Mouse (Mus musculus): ENCODE measurements around the gene H2-Eb1. TPM values are rescaled to one million over a fixed set of nuclear protein-coding genes. Genes with fewer than 3 reads are reported as not detected.

The H2-Eb1 gene
- total RNA-seq, 2 experiments from 2014 or later = 8.4 to 80.5 TPM

DNA sequence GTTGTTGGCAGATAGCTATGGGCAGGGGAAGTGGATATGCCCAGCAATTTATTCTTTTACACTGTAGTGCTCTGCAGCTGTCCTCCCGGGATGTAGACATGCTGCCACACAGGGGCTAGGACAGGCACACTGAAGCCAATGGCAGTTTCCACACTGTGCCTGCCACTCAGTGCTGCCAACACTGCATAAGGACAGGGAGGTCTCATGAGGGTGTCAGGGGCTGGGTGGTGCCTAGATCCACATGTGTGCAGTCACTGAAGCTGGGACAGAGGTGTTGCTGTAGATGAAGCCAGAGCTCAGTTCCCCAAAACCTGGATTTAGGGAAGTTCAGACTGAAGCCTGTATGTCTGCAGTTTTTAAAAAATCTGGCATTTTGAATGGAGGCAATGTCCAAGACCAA, 6.5 kb downstream of the H2-Eb1 start:
- ATAC-seq (replicated peaks; ENCODE audit: low FRiP score, poor library complexity, severe bottlenecking) = no peak

DNA sequence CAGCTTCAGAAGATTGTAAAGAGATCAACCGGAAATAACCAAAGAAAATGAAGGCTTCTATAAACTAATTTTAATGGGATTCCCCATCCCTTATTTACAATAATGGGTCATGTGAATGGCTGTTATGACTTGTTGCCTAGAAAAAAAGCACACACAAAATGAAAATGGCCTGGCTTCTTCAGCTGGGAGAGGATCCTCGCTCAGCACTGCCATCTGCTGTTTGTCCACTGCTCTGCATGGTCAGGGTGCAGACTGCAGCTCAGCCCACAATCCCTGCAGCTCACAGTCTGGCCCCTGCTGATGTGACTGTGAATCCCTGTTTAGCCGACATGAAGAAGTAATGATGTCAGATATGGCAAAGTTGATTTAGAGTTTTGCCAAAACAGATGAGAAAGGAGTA, 7.7 kb downstream of the H2-Eb1 start:
- peak; percentile 73 for ATAC-seq (replicated peaks; ENCODE audit: low FRiP score, poor library complexity, severe bottlenecking)

DNA sequence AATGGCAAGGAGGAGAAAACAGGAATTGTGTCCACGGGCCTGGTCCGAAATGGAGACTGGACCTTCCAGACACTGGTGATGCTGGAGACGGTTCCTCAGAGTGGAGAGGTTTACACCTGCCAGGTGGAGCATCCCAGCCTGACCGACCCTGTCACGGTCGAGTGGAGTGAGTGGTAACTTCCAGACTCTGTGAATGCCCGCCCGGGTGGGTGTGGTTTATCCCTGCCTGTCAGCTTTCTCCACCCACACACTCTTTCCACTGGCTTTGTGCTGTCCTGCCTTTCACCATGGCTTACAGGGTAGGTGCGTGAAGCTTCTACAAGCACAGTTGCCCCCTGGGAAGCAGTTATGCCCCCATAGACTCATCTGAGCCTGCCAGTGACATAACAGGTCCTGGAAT, 8.6 kb downstream of the H2-Eb1 start:
- ATAC-seq (replicated peaks; ENCODE audit: low FRiP score, poor library complexity, severe bottlenecking) = no peak

- ATAC-seq (replicated peaks; ENCODE audit: low FRiP score, poor library complexity, severe bottlenecking) = no peak
These were observed 9.8 kb downstream of the H2-Eb1 start for GRCm38 (mm10) chr17:34315512-34315911.

- no peak for ATAC-seq (replicated peaks; ENCODE audit: low FRiP score, poor library complexity, severe bottlenecking)
These were observed 11.0 kb downstream of the H2-Eb1 start for GRCm38 (mm10) chr17:34316697-34317096.

DNA sequence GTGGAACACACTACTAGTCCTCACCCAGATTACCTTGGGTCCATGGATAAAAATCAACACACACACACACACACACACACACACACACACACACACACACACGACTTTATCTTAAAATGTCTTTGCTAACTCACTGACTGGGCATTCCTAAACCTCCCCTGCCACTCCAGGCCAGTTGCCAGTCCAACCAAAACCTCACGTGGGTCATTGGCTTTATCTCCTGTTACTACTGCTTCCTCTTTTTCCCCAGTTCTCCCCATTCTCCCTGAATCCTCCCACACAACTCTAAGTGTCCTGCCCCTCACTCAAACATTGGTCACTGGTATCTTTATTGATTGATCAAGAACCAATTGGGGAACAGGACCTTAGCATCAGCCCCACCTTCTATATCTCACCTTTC, 11.6 kb downstream of the H2-Eb1 start:
- no peak for ATAC-seq (replicated peaks; ENCODE audit: low FRiP score, poor library complexity, severe bottlenecking)

DNA sequence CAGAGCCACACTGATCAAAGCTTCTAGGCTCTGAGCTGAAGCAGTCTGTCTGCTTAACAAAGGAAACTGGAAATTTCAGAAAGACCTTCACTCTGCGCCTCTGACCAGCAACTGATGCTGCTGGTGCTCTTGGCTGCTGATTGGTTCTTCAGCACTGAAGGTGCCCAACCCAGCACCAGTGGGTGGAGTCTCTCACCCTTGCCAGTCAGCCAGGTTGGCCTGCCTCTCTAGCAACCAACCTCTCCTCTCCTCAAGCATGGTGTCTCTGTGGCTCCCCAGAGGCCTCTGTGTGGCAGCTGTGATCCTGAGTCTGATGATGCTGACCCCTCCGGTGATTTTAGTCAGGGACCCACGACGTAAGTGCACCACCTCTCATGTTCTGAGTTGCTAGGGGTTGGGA, 19.8 kb downstream of the H2-Eb1 start, which contains the start of gene H2-Eb2:
H2-Eb2 (plus strand) TSS at position 230 of the 400 bp plus-strand sequence.
- ATAC-seq (replicated peaks; ENCODE audit: low FRiP score, poor library complexity, severe bottlenecking) = no peak

- ATAC-seq (replicated peaks; ENCODE audit: low FRiP score, poor library complexity, severe bottlenecking) = no peak
These were observed 20.7 kb downstream of the H2-Eb1 start for GRCm38 (mm10) chr17:34326373-34326772.

- no peak for ATAC-seq (replicated peaks; ENCODE audit: low FRiP score, poor library complexity, severe bottlenecking)
These were observed 24.1 kb downstream of the H2-Eb1 start for GRCm38 (mm10) chr17:34329807-34330206.

GRCm38 (mm10) chr17:34331200-34331599, 25.5 kb downstream of the H2-Eb1 start:
- ATAC-seq (replicated peaks; ENCODE audit: low FRiP score, poor library complexity, severe bottlenecking) = no peak

DNA sequence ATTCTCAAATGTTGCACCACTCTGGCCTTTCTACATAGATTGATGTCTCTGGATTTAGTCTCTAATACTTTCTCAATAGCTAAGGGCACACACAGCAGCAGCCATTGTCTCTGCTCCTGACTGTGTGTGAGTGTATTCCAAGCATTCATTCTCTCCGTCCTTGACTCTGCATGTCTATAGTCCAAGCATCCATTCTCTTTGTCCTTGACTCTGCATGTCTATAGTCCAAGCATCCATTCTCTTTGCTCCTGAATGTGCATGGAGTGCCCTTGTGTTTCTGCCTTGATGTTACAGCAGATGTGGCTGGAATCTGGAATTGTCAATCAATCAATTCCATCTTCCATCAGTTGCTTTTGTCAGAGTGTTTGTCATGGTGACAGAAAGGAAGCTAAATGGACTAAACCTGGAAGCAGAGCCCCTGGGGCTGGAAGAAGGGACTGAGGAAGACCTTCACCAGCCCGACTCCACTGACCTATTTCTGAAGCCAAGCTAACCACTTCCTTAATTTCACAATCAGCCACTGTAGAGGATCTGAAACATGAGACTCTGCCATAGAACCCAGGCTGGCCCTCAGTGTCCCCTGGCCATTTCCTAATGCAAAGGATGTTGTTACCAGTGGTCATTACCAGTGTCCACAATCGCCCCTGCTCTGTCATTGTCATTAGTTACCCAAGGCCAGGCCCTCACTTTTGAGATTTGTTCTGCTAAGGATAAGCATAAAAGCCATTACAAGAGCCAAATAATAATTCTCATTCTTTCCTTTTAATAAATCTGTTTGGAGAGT, 35.1 kb downstream of the H2-Eb1 start:
- ATAC-seq (replicated peaks; ENCODE audit: low FRiP score, poor library complexity, severe bottlenecking) = no peak

DNA sequence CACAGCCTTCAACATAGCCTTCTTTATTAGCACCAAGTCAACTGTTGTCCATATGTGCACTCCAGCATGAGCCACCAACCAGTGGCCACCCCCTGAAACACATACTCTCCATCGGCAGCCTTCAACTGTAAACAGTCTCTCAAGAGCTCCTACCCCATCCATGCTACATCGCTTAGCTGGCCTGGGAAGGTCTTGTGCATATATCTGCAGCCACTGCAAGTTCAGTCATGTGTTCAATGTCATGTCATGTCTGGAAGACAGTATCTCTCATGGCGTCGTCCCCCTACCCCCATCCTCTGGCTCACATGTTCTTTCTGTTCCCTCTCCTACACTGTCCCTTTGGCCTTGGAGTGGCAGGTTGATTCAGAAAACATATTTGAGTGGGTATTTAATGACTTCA, 39.2 kb downstream of the H2-Eb1 start:
- no peak for ATAC-seq (replicated peaks; ENCODE audit: low FRiP score, poor library complexity, severe bottlenecking)

DNA sequence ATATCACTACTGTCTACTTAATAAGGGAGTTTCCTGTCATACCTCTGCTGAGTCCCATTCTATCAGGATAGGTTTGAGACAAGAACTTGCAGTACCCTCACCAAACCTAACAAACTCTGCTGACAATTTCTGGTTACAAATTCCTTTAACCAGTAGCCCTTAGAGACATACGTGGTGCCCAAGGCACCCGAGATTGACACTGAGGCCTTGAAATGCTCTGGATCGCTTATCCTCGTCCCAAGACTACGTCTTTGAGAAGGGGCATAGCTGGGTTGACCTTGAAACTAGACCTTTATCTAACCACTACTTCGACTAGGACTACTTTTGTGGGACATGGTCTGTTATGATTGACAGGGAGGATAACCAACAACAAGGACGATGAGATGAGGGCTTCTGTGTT, 39.8 kb downstream of the H2-Eb1 start:
- ATAC-seq (replicated peaks; ENCODE audit: low FRiP score, poor library complexity, severe bottlenecking) = no peak

DNA sequence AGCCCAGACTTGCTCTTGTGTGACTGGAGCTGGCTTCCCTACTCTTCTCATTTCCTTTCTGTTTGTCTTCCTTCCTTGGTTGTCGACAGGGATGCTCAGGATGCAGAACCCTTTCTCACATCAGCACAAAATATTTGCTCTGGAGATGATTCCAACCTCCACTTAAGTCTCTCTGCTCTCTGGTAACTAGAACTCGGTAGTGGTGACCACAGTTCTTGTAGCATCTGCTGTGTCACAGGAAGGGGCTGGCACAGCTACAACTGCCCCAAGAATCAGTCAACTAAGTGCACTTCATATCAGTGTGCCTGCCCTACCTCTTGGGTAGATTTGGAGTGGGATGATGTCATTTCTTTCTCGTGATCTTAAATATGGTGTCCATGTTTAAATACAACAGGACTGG, 40.4 kb downstream of the H2-Eb1 start:
- no peak for ATAC-seq (replicated peaks; ENCODE audit: low FRiP score, poor library complexity, severe bottlenecking)

- no peak for ATAC-seq (replicated peaks; ENCODE audit: low FRiP score, poor library complexity, severe bottlenecking)
These were observed 42.1 kb downstream of the H2-Eb1 start for GRCm38 (mm10) chr17:34347606-34348308.

DNA sequence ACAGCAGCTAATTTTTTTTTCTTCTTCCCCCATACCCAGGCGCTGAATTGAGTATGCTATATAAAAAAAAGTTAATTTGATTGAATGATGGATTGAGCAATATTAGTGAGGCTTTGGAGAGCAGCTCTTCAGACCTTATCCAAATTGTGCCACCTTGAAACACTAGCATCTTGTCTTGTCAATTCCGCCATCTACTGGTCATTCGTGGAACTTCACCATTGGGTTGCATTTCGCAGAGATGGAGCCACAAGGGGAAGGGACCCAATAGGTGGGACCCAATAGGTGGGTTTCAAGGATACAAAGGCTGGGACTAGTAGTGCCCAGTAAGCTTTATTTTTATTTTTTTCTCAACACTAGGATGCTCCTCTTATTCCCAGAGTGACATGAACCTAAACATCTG, 43.8 kb downstream of the H2-Eb1 start:
- ATAC-seq (replicated peaks; ENCODE audit: low FRiP score, poor library complexity, severe bottlenecking) = peak; percentile 67

DNA sequence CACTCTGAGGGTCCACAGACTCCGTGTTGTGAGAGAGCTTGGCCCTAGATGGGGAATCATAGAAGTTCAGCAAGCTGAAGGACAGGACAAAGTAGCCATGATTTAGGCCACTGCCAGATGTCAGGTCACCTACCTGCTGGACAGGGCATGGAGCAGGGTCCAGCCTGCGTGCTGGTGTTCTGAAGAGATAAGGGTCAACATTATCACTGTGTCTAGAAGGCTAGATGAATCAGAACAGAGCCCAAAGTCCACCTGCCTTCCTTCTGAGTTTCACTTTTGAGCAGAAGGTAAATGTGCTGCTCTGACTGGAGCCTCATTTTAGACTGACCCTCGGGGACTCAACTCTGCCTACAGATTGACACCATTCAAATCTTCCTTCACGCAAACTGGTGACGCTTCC, 48.9 kb downstream of the H2-Eb1 start, which contains the start of gene Btnl2:
Btnl2 (plus strand) TSS at position 284 of the 400 bp plus-strand sequence.
- ATAC-seq (replicated peaks; ENCODE audit: low FRiP score, poor library complexity, severe bottlenecking) = no peak

DNA sequence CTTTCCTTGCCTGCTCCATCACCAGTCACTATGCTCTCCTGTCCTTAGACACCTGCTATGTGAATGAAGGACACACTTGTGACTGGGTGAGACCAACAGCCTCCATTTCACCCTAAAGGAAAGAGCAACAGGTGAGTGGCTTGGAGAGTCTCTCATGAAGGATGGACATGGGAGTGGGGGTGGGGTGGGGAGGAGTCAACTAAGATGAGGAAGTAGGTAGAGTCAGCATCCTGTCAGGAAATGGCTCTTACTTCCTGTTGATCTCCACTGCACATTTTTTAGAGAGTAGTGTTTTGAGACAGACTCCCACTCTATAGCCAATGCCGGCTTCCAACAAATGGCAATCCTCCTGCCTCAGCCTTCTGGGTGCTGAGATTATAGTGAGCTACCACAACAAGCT, 49.3 kb downstream of the H2-Eb1 start:
- no peak for ATAC-seq (replicated peaks; ENCODE audit: low FRiP score, poor library complexity, severe bottlenecking)

- ATAC-seq (replicated peaks; ENCODE audit: low FRiP score, poor library complexity, severe bottlenecking) = no peak
These were observed 57.4 kb downstream of the H2-Eb1 start for GRCm38 (mm10) chr17:34362954-34363546.

DNA sequence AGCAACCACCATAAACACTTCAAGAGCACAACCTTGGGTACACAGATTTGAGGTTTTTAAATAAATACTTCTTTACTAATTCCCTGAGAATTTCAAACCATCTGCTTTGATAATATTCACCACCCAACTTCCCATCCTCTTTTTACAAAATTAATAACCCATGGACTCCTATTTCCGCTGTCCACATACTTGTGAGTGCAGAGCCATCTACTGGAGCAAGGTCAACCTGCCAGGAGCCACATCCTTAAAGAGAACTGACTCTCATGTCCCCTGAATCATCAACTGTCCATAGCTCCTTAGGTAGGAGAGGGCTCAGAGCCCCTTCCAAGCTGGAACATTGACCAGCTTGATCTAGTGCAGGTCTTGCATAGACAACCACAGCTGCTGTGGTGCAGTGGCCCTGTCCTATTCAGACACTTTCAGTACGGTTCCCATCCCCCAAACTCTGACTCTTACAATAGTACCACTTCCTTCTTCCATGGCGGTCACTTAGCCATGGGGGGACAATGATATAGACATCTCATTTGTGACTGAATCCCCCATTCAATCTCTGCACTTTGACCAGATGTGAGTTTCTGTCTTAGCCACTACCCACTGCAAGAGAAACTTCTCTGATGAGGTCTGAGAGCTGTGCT, 58.1 kb downstream of the H2-Eb1 start:
- no peak for ATAC-seq (replicated peaks; ENCODE audit: low FRiP score, poor library complexity, severe bottlenecking)

All from erythroid progenitor cell, adult 5-6 weeks (primary cell).